18 mouse cellular contexts compared by ENCODE assay signal in the genomic region with DNA sequence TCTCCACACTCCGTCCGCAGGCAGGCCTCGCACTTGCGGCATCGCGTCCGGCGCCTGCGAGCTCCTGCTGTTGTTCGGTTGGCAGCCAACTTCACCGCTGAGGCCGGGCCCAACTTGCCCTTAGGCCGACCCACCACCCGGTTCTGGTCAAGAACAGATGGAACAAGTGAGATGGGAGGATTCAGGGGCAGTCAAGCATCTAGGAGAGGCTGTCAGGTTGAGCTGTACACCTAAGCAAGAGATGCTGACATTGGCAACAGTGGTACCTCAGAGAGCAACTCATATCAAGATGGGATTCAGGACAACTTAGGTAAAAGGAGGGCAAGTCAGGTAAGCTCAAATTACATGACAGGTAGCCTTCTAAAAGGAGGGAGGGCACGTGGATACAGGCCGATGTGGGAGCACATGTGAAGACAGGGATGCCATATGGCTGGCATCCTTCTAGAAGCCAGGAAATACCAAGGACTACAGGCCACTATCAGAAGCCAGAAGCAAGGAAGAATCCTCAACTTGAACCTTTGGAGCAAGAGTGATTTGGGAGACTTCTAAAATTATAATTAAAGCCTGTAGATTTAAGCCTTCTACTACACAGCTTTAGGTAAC. TPM values are rescaled to one million over a fixed set of nuclear protein-coding genes. Genes with fewer than 3 reads are reported as not detected.
DNase-seq lines count a peak whose midpoint lies in the region; ATAC-seq lines count a peak whose summit lies in the region.
"Had no signal": no experiment of that assay in that cellular context is flagged by ENCODE, and none has a peak within 500 bp of the region (broad histone marks: within the 10 kb centered on the region; RNA-seq: fewer than 3 reads in every experiment).

No protein-coding gene starts in this region.

- 0 out of 2 replicates have a peak overlapping the region, but pooled peaks have one; percentile 16 for H3K27ac ChIP-seq in heart, embryonic 10.5 days
- H3K27ac ChIP-seq in heart, embryonic 12.5 days (ENCODE audit: poor library complexity, severe bottlenecking), result no peak overlapping the region
- H3K27ac ChIP-seq in midbrain, embryonic 10.5 days (replicated peaks), result 0 out of 2 replicates have a peak overlapping the region, but pooled peaks have one; percentile 38
- no peak overlapping the region for H3K27ac ChIP-seq in midbrain, embryonic 13.5 days
- H3K27ac ChIP-seq: heart, adult 2 months; hindbrain, embryonic 10.5 days had no signal

- no peak overlapping the region for H3K4me2 ChIP-seq in heart, embryonic 12.5 days
- no peak overlapping the region for H3K4me2 ChIP-seq in midbrain, embryonic 13.5 days (replicated peaks)
- H3K4me2 ChIP-seq: neural tube, embryonic 13.5 days had no signal

- no peaks in the 10 kb centered on the region for H3K27me3 ChIP-seq in heart, embryonic 10.5 days (ENCODE audit: insufficient read depth, poor library complexity, severe bottlenecking)
- H3K27me3 ChIP-seq in heart, embryonic 12.5 days (replicated peaks), result no peaks in the 10 kb centered on the region
- H3K27me3 ChIP-seq in midbrain, embryonic 10.5 days (ENCODE audit: low read depth, poor library complexity, severe bottlenecking), result no peaks in the 10 kb centered on the region
- H3K27me3 ChIP-seq in midbrain, embryonic 13.5 days, result no peaks in the 10 kb centered on the region
- H3K27me3 ChIP-seq: neural tube, embryonic 13.5 days had no signal

- H3K9ac ChIP-seq in heart, embryonic 12.5 days, result no peak overlapping the region
- no peak overlapping the region for H3K9ac ChIP-seq in midbrain, embryonic 13.5 days (replicated peaks)
- H3K9ac ChIP-seq: neural tube, embryonic 13.5 days had no signal

- H3K36me3 ChIP-seq in heart, embryonic 10.5 days, result 0 out of 2 replicates have a peak, but pooled peaks cover 13% of the 10 kb centered on the region
- 0 out of 2 replicates have a peak, but pooled peaks cover 4% of the 10 kb centered on the region for H3K36me3 ChIP-seq in heart, embryonic 12.5 days
- peaks cover 39% of the 10 kb centered on the region for H3K36me3 ChIP-seq in midbrain, embryonic 10.5 days
- peaks cover 11% of the 10 kb centered on the region for H3K36me3 ChIP-seq in midbrain, embryonic 13.5 days
- H3K36me3 ChIP-seq: neural tube, embryonic 13.5 days had no signal

- peak; percentile 66 for DNase-seq in heart, embryonic 10.5 days (ENCODE audit: low spot score)
- no peak for DNase-seq in midbrain, embryonic 10.5 days (ENCODE audit: low spot score)
- peak; percentile 74 to 79 for DNase-seq in cerebellum, postnatal 10 days
- no peak for DNase-seq in thymus, postnatal 25 days
- DNase-seq in retina, embryonic 14.5 days (ENCODE audit: low spot score), result no peak
- DNase-seq: adrenal gland, adult 8-10 months; gastrocnemius, postnatal 10 days; heart, adult 2 months; liver; lung, postnatal 10 days; midbrain, embryonic 14.5 days; thymus, postnatal 4 days had no signal

- 93% methylated on average over 16 of the region's 16 CpGs for WGBS in heart, embryonic 10.5 days
- WGBS in heart, embryonic 12.5 days, result 88% methylated on average over 16 of the region's 16 CpGs
- 93% methylated on average over 16 of the region's 16 CpGs for WGBS in midbrain, embryonic 10.5 days
- WGBS in midbrain, embryonic 13.5 days, result 95% methylated on average over 16 of the region's 16 CpGs

- no peaks in the 10 kb centered on the region for H3K9me3 ChIP-seq in heart, embryonic 10.5 days
- H3K9me3 ChIP-seq in heart, embryonic 12.5 days (replicated peaks), result no peaks in the 10 kb centered on the region
- H3K9me3 ChIP-seq in midbrain, embryonic 10.5 days (replicated peaks), result no peaks in the 10 kb centered on the region
- H3K9me3 ChIP-seq in midbrain, embryonic 13.5 days, result no peaks in the 10 kb centered on the region
- H3K9me3 ChIP-seq: hindbrain, embryonic 10.5 days; neural tube, embryonic 13.5 days had no signal

- H3K4me1 ChIP-seq in heart, embryonic 10.5 days, result peaks cover 24% of the 10 kb centered on the region
- peaks cover 28% of the 10 kb centered on the region for H3K4me1 ChIP-seq in heart, embryonic 12.5 days (replicated peaks)
- H3K4me1 ChIP-seq in midbrain, embryonic 10.5 days, result peaks cover 12% of the 10 kb centered on the region; the same call in 1 of the 2 replicates
- H3K4me1 ChIP-seq in midbrain, embryonic 13.5 days (replicated peaks), result peaks cover 14% of the 10 kb centered on the region

- H3K4me3 ChIP-seq in heart, embryonic 10.5 days, result no peak overlapping the region
- H3K4me3 ChIP-seq in heart, embryonic 12.5 days, result no peak overlapping the region
- H3K4me3 ChIP-seq in midbrain, embryonic 10.5 days, result no peak overlapping the region
- no peak overlapping the region for H3K4me3 ChIP-seq in midbrain, embryonic 13.5 days (replicated peaks)
- H3K4me3 ChIP-seq: erythroblast, embryonic 14.5 days; heart, adult 2 months; hindbrain, embryonic 10.5 days; neural tube, embryonic 13.5 days had no signal

- no peak for ATAC-seq in heart, embryonic 12.5 days (ENCODE audit: insufficient number of reproducible peaks, low FRiP score)
- ATAC-seq in midbrain, embryonic 13.5 days, result no peak
- ATAC-seq: forebrain, embryonic 14.5 days had no signal

RNA-seq across cellular contexts. Expression of a gene that starts 38.9 kb away (rescaled TPM):
- polyA plus RNA-seq in heart, embryonic 10.5 days (2016; fragmentation: Nextera tagmentation; extraction: Ambion mirVana), result 33.6 and 35.3 TPM in 2 replicates
- 26.2 and 32.4 TPM in 2 replicates for polyA plus RNA-seq in heart, embryonic 12.5 days (2016; fragmentation: Nextera tagmentation; extraction: Ambion mirVana)
- polyA plus RNA-seq in midbrain, embryonic 10.5 days (2016; fragmentation: Nextera tagmentation; extraction: Ambion mirVana), result 50.6 and 56.7 TPM in 2 replicates
- polyA plus RNA-seq in midbrain, embryonic 13.5 days (2015; fragmentation: Nextera tagmentation; extraction: Ambion mirVana), result 55.5 and 56.1 TPM in 2 replicates

Comparison
In these comparisons a context has a peak if more than half of its experiments do, and no peak if none do; other contexts are left out.
1. H3K27ac ChIP-seq: peak in heart, embryonic 10.5 days (single experiment) and midbrain, embryonic 10.5 days (single experiment); none in heart, embryonic 12.5 days (single experiment) and midbrain, embryonic 13.5 days (single experiment).
2. DNase-seq: peak in heart, embryonic 10.5 days (single experiment) and cerebellum, postnatal 10 days (2 of 2); none in midbrain, embryonic 10.5 days (single experiment), thymus, postnatal 25 days (single experiment) and retina, embryonic 14.5 days (single experiment).